Mouse (Mus musculus): ENCODE data around the gene Ncf4.

DNA sequence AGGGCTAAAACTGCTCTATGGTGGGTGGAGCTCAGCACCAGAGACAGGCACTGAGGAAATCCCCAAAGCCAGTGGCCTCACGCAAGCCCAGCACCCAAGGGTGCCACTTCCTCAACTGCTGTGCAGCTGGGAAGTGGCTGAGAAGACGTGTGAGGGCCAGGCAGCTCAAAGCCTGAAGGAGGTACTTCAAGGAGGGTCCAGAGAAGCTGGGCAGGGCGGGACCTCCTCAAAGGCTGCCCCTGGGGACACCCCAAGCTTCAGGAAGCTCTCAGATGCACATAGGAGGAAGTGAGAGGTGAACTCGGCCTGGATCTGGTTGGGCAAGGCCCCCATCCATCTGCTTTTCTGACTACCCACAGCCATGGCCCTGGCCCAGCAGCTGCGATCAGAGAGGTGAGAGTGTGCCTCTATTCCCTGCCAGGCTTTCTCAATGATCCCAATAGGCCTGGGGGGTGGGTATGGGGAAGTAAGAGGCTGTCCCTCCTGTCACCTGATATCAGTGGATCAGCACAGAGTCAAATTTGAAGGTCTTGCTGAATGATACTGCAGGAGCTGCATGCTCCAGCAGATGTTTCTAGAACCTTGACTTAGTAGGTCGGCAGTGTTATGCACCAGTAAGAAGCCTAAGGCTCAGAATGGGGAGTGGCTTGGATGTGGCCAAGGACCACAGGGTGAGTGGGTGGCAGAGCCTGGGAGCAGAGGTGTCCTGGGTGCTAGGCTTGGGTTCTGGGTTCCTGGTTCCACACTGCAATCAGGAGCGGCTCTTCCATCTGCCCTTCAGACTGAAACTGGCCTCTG, at the start of gene Ncf4:
- no peak for TF ChIP-seq CTCF (IDR thresholded peaks at IDR 0.05; ENCODE audit: low read depth)
- no peak for TF ChIP-seq EP300 (optimal IDR thresholded peaks at IDR 0.05)
